Mouse (Mus musculus): ENCODE data around the gene Ccdc88b. TPM values are rescaled to one million over a fixed set of nuclear protein-coding genes. Genes with fewer than 3 reads are reported as not detected.
A peak's percentile ranks its signal among the peaks of the same experiment; 100 is the strongest.

Ccdc88b gene
- total and polyA plus RNA-seq, 2 experiments from 2014 or later = 0.57 to 0.67 TPM

DNA sequence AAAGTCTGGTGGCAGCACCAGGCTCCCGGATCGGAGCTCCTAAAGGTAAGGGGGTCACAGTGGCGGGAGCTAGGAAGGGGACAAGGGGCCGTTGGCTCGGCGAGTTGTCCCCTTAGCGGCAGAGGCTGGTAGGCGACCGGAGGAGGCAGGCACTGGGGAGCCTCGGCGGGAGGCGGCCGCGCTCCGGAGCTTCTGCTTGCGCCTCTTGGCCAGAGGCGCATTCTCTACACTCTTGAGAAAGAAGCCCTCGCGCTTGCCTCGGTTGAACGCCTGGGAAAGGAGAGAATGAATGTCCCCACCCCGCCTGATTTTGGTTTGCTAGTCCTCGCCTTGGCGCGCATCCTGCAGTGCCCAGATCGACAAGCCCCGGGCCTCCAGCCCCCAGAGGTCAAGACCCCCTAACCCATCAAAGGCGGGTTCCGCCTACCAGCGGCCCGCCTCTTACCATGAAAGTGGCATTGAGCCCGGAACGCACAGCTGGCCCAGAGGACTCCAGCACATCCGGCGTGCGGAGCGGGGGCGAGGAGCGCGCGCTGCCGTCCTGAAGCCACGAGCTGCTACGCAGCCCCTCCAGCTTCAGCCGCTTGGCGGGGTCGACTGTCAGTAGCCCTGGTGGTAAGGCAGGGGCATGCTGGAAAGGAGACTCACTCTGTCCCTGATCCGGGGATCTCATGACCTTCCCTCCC is 28.0 kb downstream of the Ccdc88b start:
- Histone ChIP-seq H3K4me2 (ENCODE audit: low read depth) (peak overlapping the region; percentile 68), H3K9me3 (ENCODE audit: low read length) (no peaks in the 10 kb centered on the region), H3K27ac (ENCODE audit: low read depth, low read length) (no peak overlapping the region), H3K4me1 (ENCODE audit: insufficient read depth) (0 out of 2 replicates have a peak, but pooled peaks cover 8% of the 10 kb centered on the region), H3K36me3 (ENCODE audit: insufficient read depth) (0 out of 2 replicates have a peak, but pooled peaks cover 3% of the 10 kb centered on the region), H3K9ac (peak overlapping the region; percentile 57), H3K27me3 (ENCODE audit: insufficient read depth, low read length) (peaks cover 9% of the 10 kb centered on the region), H3K4me3 (ENCODE audit: low read depth, low read length) (peak overlapping the region; percentile 41)
- DNase-seq = peak; percentile 54
- WGBS = 5% methylated on average over 47 of the region's 48 CpGs
- no peak for TF ChIP-seq CTCF (IDR thresholded peaks at IDR 0.05; ENCODE audit: low read depth)
- ATAC-seq = peak; percentile 49; the same call in 1 of the 2 replicates

DNA sequence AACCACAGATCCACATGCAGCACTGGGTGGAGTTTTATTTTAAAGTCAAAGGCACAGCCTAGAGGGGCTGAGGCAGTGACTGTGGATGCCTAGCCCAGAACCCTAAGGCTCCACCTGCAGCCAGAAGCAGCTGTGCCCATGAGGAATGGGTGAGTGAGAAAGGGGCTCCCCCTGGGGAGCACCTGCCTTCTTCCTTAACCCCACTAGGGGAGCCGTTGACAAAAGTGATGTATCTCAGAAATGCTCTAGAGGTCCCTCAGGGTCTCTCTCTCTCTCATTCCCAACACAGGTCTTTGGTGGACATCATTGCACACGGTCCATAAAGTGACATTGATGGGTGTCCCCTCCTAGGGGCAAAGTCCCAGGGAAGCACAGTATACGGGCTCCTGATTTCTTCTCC is 28.9 kb downstream of the Ccdc88b start:
- ATAC-seq (peak; percentile 32), DNase-seq (peak; percentile 29)
- WGBS = 15% methylated on average over 3 of the region's 3 CpGs
- TF ChIP-seq CTCF (IDR thresholded peaks at IDR 0.05; ENCODE audit: low read depth) = peak; percentile 58
- Histone ChIP-seq H3K9ac (no peak overlapping the region), H3K4me1 (ENCODE audit: insufficient read depth) (0 out of 2 replicates have a peak, but pooled peaks cover 8% of the 10 kb centered on the region), H3K36me3 (ENCODE audit: insufficient read depth) (0 out of 2 replicates have a peak, but pooled peaks cover 3% of the 10 kb centered on the region), H3K9me3 (ENCODE audit: low read length) (no peaks in the 10 kb centered on the region), H3K4me3 (ENCODE audit: low read depth, low read length) (peak overlapping the region; percentile 41; the same call in 1 of the 2 replicates), H3K4me2 (ENCODE audit: low read depth) (peak overlapping the region; percentile 68; the same call in 1 of the 2 replicates), H3K27ac (ENCODE audit: low read depth, low read length) (no peak overlapping the region), H3K27me3 (ENCODE audit: insufficient read depth, low read length) (peaks cover 9% of the 10 kb centered on the region)

DNA sequence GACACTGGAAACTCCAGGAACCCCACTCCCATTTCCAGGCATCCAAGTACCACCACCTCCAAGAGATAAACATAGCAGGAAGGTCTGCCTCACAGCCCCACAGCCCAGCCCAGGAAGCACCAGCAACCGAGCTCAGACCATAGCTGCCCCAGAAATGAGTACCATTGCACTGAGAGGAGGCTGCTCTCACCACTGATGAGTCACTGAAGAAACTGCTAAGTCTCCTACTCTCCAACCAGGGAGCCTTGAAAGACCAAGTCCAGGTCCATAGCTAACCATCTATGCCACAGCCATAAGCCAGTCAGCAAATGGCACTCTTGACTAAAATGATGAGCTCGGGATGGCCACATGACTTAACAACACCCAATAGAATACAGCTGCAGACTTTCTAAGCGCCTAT is 31.4 kb downstream of the Ccdc88b start:
- Histone ChIP-seq H3K27me3 (ENCODE audit: insufficient read depth, low read length) (peaks cover 9% of the 10 kb centered on the region), H3K36me3 (ENCODE audit: insufficient read depth) (no peaks in the 10 kb centered on the region), H3K9ac (no peak overlapping the region), H3K4me1 (ENCODE audit: insufficient read depth) (0 out of 2 replicates have a peak, but pooled peaks cover 8% of the 10 kb centered on the region), H3K9me3 (ENCODE audit: low read length) (no peaks in the 10 kb centered on the region), H3K4me3 (ENCODE audit: low read depth, low read length) (no peak overlapping the region), H3K27ac (ENCODE audit: low read depth, low read length) (no peak overlapping the region), H3K4me2 (ENCODE audit: low read depth) (no peak overlapping the region)
- ATAC-seq (no peak), DNase-seq (no peak)
- WGBS = 83% methylated on average over 3 of the region's 3 CpGs
- no peak for TF ChIP-seq CTCF (IDR thresholded peaks at IDR 0.05; ENCODE audit: low read depth)

DNA sequence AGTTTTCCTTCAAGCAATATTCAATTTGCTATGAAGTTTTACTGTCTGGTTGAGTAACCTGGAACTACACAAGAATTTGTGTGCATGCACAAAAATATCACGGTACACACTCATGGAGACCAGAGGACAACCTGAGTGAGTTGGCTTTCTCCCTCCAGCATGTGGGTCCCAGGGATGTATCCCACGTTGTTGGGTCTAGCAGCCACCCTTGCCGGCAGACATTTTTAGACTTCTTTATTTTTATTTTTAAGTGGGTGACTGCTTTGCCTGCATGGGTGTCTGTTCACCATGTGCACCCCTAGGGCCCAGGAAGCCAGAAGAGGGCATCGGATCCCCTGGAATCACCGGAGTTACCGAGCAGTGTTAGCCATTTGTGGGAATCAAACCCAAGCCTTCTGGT is 32.6 kb downstream of the Ccdc88b start:
- 86% methylated on average over 6 of the region's 6 CpGs for WGBS

DNA sequence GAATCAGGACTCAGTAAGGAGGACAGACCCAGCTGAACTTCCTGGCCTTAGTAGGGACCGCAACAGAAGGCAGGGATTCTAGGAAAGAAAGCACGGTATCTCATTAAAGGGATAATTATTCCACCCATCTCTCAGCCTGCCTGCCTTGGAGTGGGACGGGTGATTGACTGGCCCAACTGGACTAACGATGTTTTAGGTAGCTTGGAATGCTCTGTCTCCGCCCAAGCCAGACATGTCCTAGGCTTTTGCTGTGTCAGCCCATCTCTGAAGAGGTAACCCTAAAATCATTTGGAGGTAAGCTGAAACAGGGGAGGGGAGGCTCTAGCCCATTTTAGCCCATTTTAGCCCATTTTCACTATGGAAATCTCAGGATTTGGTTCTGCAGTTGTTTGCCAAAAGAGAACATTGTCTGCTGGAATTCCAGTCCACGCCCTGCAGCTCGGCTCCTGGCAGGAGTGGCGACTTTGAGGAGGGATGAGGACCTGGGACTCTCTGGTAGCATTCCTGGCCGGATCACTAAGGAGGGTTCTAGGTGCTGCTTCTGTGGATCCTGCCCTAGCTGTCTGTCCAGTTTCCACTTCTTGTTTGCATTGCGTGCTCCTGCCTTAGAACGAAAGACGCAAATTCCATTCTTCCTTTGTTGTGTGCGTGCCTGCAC is 37.3 kb downstream of the Ccdc88b start:
- H3K27me3 ChIP-seq (ENCODE audit: insufficient read depth, low read length) = no peaks in the 10 kb centered on the region
- no peaks in the 10 kb centered on the region for H3K4me1 ChIP-seq (ENCODE audit: insufficient read depth)
- H3K4me2 ChIP-seq (ENCODE audit: low read depth) = no peak overlapping the region
- DNase-seq (no peak), ATAC-seq (no peak)
- no peak overlapping the region for H3K9ac ChIP-seq
- no peaks in the 10 kb centered on the region for H3K9me3 ChIP-seq (ENCODE audit: low read length)
- H3K27ac ChIP-seq (ENCODE audit: low read depth, low read length) = no peak overlapping the region
- 76% methylated on average over 13 of the region's 13 CpGs for WGBS
- TF ChIP-seq CTCF (IDR thresholded peaks at IDR 0.05; ENCODE audit: low read depth) = no peak
- no peak overlapping the region for H3K4me3 ChIP-seq (ENCODE audit: low read depth, low read length)
- no peaks in the 10 kb centered on the region for H3K36me3 ChIP-seq (ENCODE audit: insufficient read depth)

More for the DNA sequence above, 32.6 kb downstream of the Ccdc88b start:
- Histone ChIP-seq H3K4me1 (ENCODE audit: insufficient read depth) (0 out of 2 replicates have a peak, but pooled peaks cover under 1% of the 10 kb centered on the region), H3K4me2 (ENCODE audit: low read depth) (no peak overlapping the region), H3K27ac (ENCODE audit: low read depth, low read length) (no peak overlapping the region), H3K9me3 (ENCODE audit: low read length) (no peaks in the 10 kb centered on the region), H3K36me3 (ENCODE audit: insufficient read depth) (no peaks in the 10 kb centered on the region), H3K27me3 (ENCODE audit: insufficient read depth, low read length) (peaks cover 9% of the 10 kb centered on the region), H3K4me3 (ENCODE audit: low read depth, low read length) (no peak overlapping the region), H3K9ac (no peak overlapping the region)
- no peak for DNase-seq
- no peak for TF ChIP-seq CTCF (IDR thresholded peaks at IDR 0.05; ENCODE audit: low read depth)
- ATAC-seq = no peak

DNA sequence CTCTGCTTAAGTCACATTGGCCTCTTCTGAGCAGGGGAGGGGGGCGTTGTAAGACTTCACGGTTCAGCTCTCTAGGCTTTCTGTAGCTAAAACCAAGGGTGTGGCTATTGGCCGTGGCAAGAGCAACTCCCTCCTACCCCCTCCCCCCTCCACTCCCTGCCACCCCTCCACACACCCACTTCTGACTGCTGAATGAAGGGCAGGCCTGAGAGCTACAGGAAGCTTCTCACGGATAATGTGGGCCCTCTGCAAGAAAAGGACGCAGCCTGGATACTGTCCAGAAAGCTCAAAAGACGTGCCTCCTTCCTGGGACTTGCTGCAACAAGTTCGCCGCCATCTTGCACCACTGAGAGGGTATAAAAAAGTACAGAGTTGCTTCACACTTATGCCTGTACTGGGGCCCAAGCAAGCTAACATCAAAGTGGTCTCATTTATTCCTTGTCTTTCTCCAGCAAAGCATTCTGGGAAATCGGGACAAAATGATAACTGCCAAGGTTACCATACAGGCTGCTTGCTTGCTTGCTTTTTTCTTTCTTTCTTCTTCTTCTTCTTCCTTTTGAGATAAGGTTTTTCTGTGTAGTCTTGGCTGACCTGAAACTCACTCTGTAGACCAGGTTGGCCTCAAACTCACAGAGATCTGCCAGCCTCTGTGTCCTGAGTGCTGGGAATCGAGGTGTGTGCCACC is 38.7 kb downstream of the Ccdc88b start:
- 39% methylated on average over 10 of the region's 10 CpGs for WGBS
- no peak for DNase-seq

More for the DNA sequence above, 38.7 kb downstream of the Ccdc88b start:
- no peak overlapping the region for H3K4me3 ChIP-seq (ENCODE audit: low read depth, low read length)
- no peaks in the 10 kb centered on the region for H3K9me3 ChIP-seq (ENCODE audit: low read length)
- no peaks in the 10 kb centered on the region for H3K4me1 ChIP-seq (ENCODE audit: insufficient read depth)
- H3K27me3 ChIP-seq (ENCODE audit: insufficient read depth, low read length) = no peaks in the 10 kb centered on the region
- H3K36me3 ChIP-seq (ENCODE audit: insufficient read depth) = no peaks in the 10 kb centered on the region
- ATAC-seq = no peak
- H3K4me2 ChIP-seq (ENCODE audit: low read depth) = no peak overlapping the region
- no peak overlapping the region for H3K9ac ChIP-seq
- no peak overlapping the region for H3K27ac ChIP-seq (ENCODE audit: low read depth, low read length)
- no peak for TF ChIP-seq CTCF (IDR thresholded peaks at IDR 0.05; ENCODE audit: low read depth)
